Mouse (Mus musculus) neural tube, embryonic 12.5 days (tissue): ENCODE measurements at regions not wholly inside any gene's neighbourhood (a gene's known extent, or its start where the extent isn't known, plus 50 kb on each side); places are given as distances from the start of the nearest gene placed in this dataset.

Experiments used
- ATAC-seq: fragments of 200-750 bp; cut with Nextera tagmentation; 2 replicates; pipeline ENCODE4 v1.8.0; 2017; ENCODE audit warnings: low read depth, mild to moderate bottlenecking, moderate TSS enrichment, moderate library complexity; ENCODE audit not compliant: low FRiP score
- H3K27ac ChIP-seq: fragments of 300-500 bp; sonication (generic); 2 replicates; pipeline ENCODE4 v1.5.1; 2016
- H3K27me3 ChIP-seq: fragments of 300-500 bp; sonication (generic); replicated peaks from 2 replicates; pipeline ENCODE4 v1.6.1; 2016; ENCODE audit warnings: mild to moderate bottlenecking
- H3K36me3 ChIP-seq: fragments of 300-500 bp; sonication (generic); 2 replicates; pipeline ENCODE4 v1.6.1; 2016; ENCODE audit warnings: mild to moderate bottlenecking
- H3K4me1 ChIP-seq: fragments of 300-500 bp; sonication (generic); 2 replicates; pipeline ENCODE4 v1.6.1; 2016
- H3K4me2 ChIP-seq: fragments of 300-500 bp; sonication (generic); replicated peaks from 2 replicates; pipeline ENCODE4 v1.6.1; 2016; ENCODE audit warnings: mild to moderate bottlenecking
- H3K4me3 ChIP-seq: fragments of 300-500 bp; sonication (generic); 2 replicates; pipeline ENCODE4 v1.5.1; 2016
- H3K9ac ChIP-seq: fragments of 300-500 bp; sonication (generic); 2 replicates; pipeline ENCODE4 v1.6.1; 2016; ENCODE audit warnings: mild to moderate bottlenecking
- H3K9me3 ChIP-seq: fragments of 300-500 bp; sonication (generic); 2 replicates; pipeline ENCODE4 v1.6.1; 2016; ENCODE audit warnings: mild to moderate bottlenecking
- WGBS: fragments of 180-500 bp; shearing (Covaris S2); methylation state at CpG from one replicate; pipeline ENCODE4 v1.1.7; 2016; 5-methylcytosine and 5-hydroxymethylcytosine counted together

GRCm38 (mm10) chr9:67708246-67708960 lies 50.8 kb upstream of the C2cd4b start:
- H3K27ac ChIP-seq: no peak overlapping the region
- no peak for ATAC-seq
- 57% methylated on average over 5 of the region's 5 CpGs for WGBS

More at GRCm38 (mm10) chr9:67708246-67708960, 50.8 kb upstream of the C2cd4b start:
- Histone ChIP-seq H3K36me3 (no peaks in the 10 kb centered on the region), H3K4me2 (no peak overlapping the region), H3K4me3 (no peak overlapping the region), H3K9me3 (no peaks in the 10 kb centered on the region), H3K27me3 (no peaks in the 10 kb centered on the region), H3K4me1 (no peaks in the 10 kb centered on the region), H3K9ac (no peak overlapping the region)
